Mouse (Mus musculus) midbrain, embryonic 15.5 days (tissue): Measurements from ENCODE around the gene Cyp26c1. TPM values are rescaled to one million over a fixed set of nuclear protein-coding genes. Genes with fewer than 3 reads are reported as not detected.

Experiments
- polyA plus RNA-seq: library from polyadenylated mRNA; unstranded; fragments of >200 nt; fragmentation: Nextera tagmentation; extraction: Ambion mirVana; gene quantifications from 2 replicates; pipeline ENCODE4 v1.2.1, GENCODE M21; 2015

The Cyp26c1 gene
- polyA plus RNA-seq, 1 experiment from 2014 or later: not detected

Other genes with a start within 250 kb of the Cyp26c1 start
- 19.6 and 22.1 TPM in 2 replicates for gene Exoc6, start 135.2 kb upstream of the Cyp26c1 start, polyA plus RNA-seq
- gene Cyp26a1, start 12.2 kb downstream of the Cyp26c1 start, polyA plus RNA-seq: not detected in 2 replicates